Mouse (Mus musculus) embryonic fibroblast, embryonic 13.5 days (primary cell): Measurements from ENCODE around the gene Hoxb13.

Source experiments
- CTCF ChIP-seq: IDR thresholded peaks from 2 replicates; pipeline ENCODE4 v1.5.1; 2011; ENCODE audit warnings: mild to moderate bottlenecking, control low read depth, low read length, moderate library complexity, borderline replicate concordance; ENCODE audit not compliant: insufficient read depth
- POLR2A ChIP-seq: IDR thresholded peaks from 2 replicates; pipeline ENCODE4 v1.6.1; 2011; ENCODE audit warnings: low read depth, mild to moderate bottlenecking, control low read depth, low read length, moderate library complexity

GRCm38 (mm10) chr11:96172511-96173287 is 21.4 kb upstream of the Hoxb13 start:
- TF ChIP-seq CTCF (no peak), POLR2A (no peak)
